Mouse (Mus musculus) liver, embryonic 13.5 days (tissue): Measurements from ENCODE around the gene Arhgdib. TPM values are rescaled to one million over a fixed set of nuclear protein-coding genes. Genes with fewer than 3 reads are reported as not detected.

Experiments
- ATAC-seq: fragments of 200-750 bp; cut with Nextera tagmentation; 2 replicates; pipeline ENCODE4 v1.8.0; 2017; ENCODE audit warnings: low read depth, mild to moderate bottlenecking, moderate number of reproducible peaks, moderate library complexity
- DNase-seq: peaks from one replicate; pipeline ENCODE4 v3.0.0; 2022
- H3K27ac ChIP-seq: fragments of 300-500 bp; sonication (generic); 2 replicates; pipeline ENCODE4 v1.5.1; 2015; ENCODE audit warnings: moderate library complexity, mild to moderate bottlenecking, inconsistent platforms
- H3K27me3 ChIP-seq: fragments of 300-500 bp; sonication (generic); 2 replicates; pipeline ENCODE4 v1.6.1; 2015; ENCODE audit warnings: mild to moderate bottlenecking, inconsistent platforms
- H3K36me3 ChIP-seq: fragments of 300-500 bp; sonication (generic); 2 replicates; pipeline ENCODE4 v1.6.1; 2015; ENCODE audit warnings: mild to moderate bottlenecking, inconsistent platforms
- H3K4me1 ChIP-seq: fragments of 300-500 bp; sonication (generic); replicated peaks from 2 replicates; pipeline ENCODE4 v1.6.1; 2015; ENCODE audit warnings: inconsistent platforms
- H3K4me2 ChIP-seq: fragments of 300-500 bp; sonication (generic); 2 replicates; pipeline ENCODE4 v1.6.1; 2015; ENCODE audit warnings: inconsistent platforms, mild to moderate bottlenecking, moderate library complexity
- H3K4me3 ChIP-seq: fragments of 300-500 bp; sonication (generic); replicated peaks from 2 replicates; pipeline ENCODE4 v1.5.1; 2015; ENCODE audit warnings: mild to moderate bottlenecking, inconsistent platforms
- H3K9ac ChIP-seq: fragments of 300-500 bp; sonication (generic); 2 replicates; pipeline ENCODE4 v1.6.1; 2015; ENCODE audit warnings: mild to moderate bottlenecking, inconsistent platforms
- H3K9me3 ChIP-seq: fragments of 300-500 bp; sonication (generic); replicated peaks from 2 replicates; pipeline ENCODE4 v1.6.1; 2016; ENCODE audit warnings: inconsistent platforms
- WGBS: fragments of 180-500 bp; shearing (Covaris S2); methylation state at CpG from one replicate; pipeline ENCODE4 v1.1.7; 2015; ENCODE audit not compliant: insufficient replicate concordance; 5-methylcytosine and 5-hydroxymethylcytosine counted together
- polyA plus RNA-seq: library from polyadenylated mRNA; unstranded; fragments of >200 nt; fragmentation: Nextera tagmentation; extraction: Ambion mirVana; gene quantifications from 2 replicates; pipeline ENCODE4 v1.2.1, GENCODE M21; 2015

Gene Arhgdib
- polyA plus RNA-seq, 1 experiment from 2014 or later: 107 TPM

- no peak for DNase-seq
- H3K27me3 ChIP-seq: no peaks in the 10 kb centered on the region
- peaks cover 47% of the 10 kb centered on the region for H3K4me1 ChIP-seq
- no peak overlapping the region for H3K27ac ChIP-seq
- no peak overlapping the region for H3K4me3 ChIP-seq
- peaks cover 5% of the 10 kb centered on the region for H3K36me3 ChIP-seq
- no peaks in the 10 kb centered on the region for H3K9me3 ChIP-seq
- no peak overlapping the region for H3K4me2 ChIP-seq
- no peak for ATAC-seq
- whole genome bisulfite sequencing: 43% methylated on average over 3 of the region's 3 CpGs
- no peak overlapping the region for H3K9ac ChIP-seq
Measured at GRCm38 (mm10) chr6:136935233-136935632, 6.5 kb downstream of the Arhgdib start.

DNA sequence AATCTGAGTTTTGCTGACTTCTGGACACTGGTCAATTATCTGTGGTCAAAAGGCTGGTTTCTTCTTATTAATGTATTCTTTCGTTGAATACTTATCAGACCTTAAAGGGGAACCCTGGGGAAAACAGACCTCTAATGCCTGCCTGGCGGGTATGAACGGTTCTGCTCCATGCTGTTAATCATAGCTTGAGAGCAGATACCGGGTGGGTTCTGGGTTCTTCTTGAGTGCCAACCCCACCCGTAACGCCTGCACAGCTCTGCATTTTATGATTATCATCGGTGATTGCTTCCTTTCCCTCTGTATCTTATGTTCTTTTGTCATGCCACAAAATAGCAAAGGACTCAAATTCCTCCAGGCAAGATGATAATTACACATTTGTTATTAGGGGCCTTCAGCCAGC is 7.6 kb downstream of the Arhgdib start:
- 45% methylated on average over 7 of the region's 7 CpGs for WGBS
- DNase-seq (no peak), ATAC-seq (no peak)
- no peak overlapping the region for H3K9ac ChIP-seq
- H3K4me1 ChIP-seq: peaks cover 37% of the 10 kb centered on the region
- H3K27me3 ChIP-seq: no peaks in the 10 kb centered on the region
- peaks cover 5% of the 10 kb centered on the region for H3K36me3 ChIP-seq
- no peak overlapping the region for H3K4me2 ChIP-seq
- H3K4me3 ChIP-seq: no peak overlapping the region
- H3K9me3 ChIP-seq: no peaks in the 10 kb centered on the region
- H3K27ac ChIP-seq: no peak overlapping the region

GRCm38 (mm10) chr6:136931246-136931645 is 10.5 kb downstream of the Arhgdib start:
- peak overlapping the region; percentile 49 for H3K9ac ChIP-seq
- ATAC-seq: 0 out of 2 replicates have a peak, but pooled peaks have one; percentile 33

GRCm38 (mm10) chr6:136930677-136931076 is 11.0 kb downstream of the Arhgdib start:
- DNase-seq: peak; percentile 30
- H3K36me3 ChIP-seq: peaks cover 8% of the 10 kb centered on the region
- peak overlapping the region; percentile 49 for H3K9ac ChIP-seq
- no peaks in the 10 kb centered on the region for H3K9me3 ChIP-seq
- peak overlapping the region; percentile 48 for H3K4me2 ChIP-seq
- H3K4me3 ChIP-seq: 0 out of 2 replicates have a peak overlapping the region, but pooled peaks have one; percentile 8
- WGBS: 6% methylated on average over 12 of the region's 12 CpGs
- ATAC-seq: peak; percentile 99
- peaks cover 32% of the 10 kb centered on the region for H3K4me1 ChIP-seq
- peak overlapping the region; percentile 50 for H3K27ac ChIP-seq
- H3K27me3 ChIP-seq: no peaks in the 10 kb centered on the region

More at GRCm38 (mm10) chr6:136931246-136931645, 10.5 kb downstream of the Arhgdib start:
- Histone ChIP-seq H3K9me3 (no peaks in the 10 kb centered on the region), H3K4me3 (no peak overlapping the region), H3K27me3 (no peaks in the 10 kb centered on the region), H3K27ac (peak overlapping the region; percentile 50), H3K4me2 (peak overlapping the region; percentile 48), H3K4me1 (peaks cover 32% of the 10 kb centered on the region), H3K36me3 (peaks cover 8% of the 10 kb centered on the region)
- no peak for DNase-seq
- 51% methylated on average over 13 of the region's 13 CpGs for WGBS

DNA sequence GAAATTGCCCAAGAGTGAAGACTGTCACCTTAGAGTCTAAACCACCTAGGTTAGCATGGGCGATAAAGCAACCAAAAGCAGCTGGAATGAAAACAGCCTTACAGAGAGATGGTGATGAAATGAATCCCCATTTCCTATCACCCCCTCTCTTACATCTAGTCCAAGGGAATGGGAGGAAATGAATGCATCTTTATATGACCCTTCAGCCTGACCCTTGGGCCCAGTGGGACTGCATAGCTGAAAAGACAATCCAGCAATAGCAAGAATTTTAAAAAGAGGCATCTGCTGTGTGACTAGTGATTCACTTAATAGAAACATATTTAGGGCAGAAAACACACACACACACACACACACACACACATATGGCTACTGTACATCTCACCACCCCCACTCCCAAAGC is 14.1 kb downstream of the Arhgdib start:
- DNase-seq (no peak), ATAC-seq (no peak)
- Histone ChIP-seq H3K36me3 (peaks cover 8% of the 10 kb centered on the region), H3K4me1 (peaks cover 22% of the 10 kb centered on the region), H3K27ac (no peak overlapping the region), H3K4me3 (no peak overlapping the region), H3K27me3 (no peaks in the 10 kb centered on the region), H3K4me2 (no peak overlapping the region), H3K9me3 (no peaks in the 10 kb centered on the region), H3K9ac (no peak overlapping the region)
- 78% methylated on average over 1 of the region's 1 CpGs for WGBS

- DNase-seq (no peak), ATAC-seq (no peak)
- Histone ChIP-seq H3K4me2 (no peak overlapping the region), H3K4me3 (no peak overlapping the region), H3K9me3 (no peaks in the 10 kb centered on the region), H3K27ac (no peak overlapping the region), H3K4me1 (peaks cover 3% of the 10 kb centered on the region; the same call in 1 of the 2 replicates), H3K36me3 (peaks cover 3% of the 10 kb centered on the region; the same call in 1 of the 2 replicates), H3K27me3 (no peaks in the 10 kb centered on the region), H3K9ac (no peak overlapping the region)
- WGBS: 64% methylated on average over 8 of the region's 8 CpGs
Measured at GRCm38 (mm10) chr6:136925049-136925448, 16.6 kb downstream of the Arhgdib start.

DNA sequence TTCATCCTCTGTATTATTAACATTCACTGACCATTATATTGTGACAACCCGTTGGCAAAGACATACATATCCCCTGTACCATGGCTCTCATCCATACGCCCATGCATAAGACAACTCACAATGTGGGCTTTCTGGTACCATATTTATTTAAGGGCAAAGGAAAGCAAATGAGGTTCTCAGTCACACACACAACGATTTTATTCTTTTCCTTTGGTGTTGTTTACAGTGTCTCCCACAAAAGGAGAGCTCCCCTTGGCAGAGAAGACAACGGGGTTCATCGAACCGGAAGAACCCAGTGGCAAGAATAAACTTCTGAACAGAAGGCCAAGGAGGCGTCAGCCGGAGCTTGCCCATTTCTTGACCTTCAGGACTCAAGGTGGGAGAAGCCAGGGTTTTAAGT is 18.2 kb downstream of the Arhgdib start, which contains the start of gene Pde6h:
Gene Pde6h, plus strand, starts transcription at position 301 of the 400 bp plus-strand sequence.
- Histone ChIP-seq H3K4me2 (no peak within 1 kb of the TSS), H3K9ac (no peak within 1 kb of the TSS), H3K4me3 (no peak within 1 kb of the TSS), H3K27me3 (no peaks in the 10 kb centered on the region), H3K4me1 (peaks cover 3% of the 10 kb centered on the region; the same call in 1 of the 2 replicates), H3K27ac (no peak within 1 kb of the TSS), H3K36me3 (peaks cover 1% of the 10 kb centered on the region; the same call in 1 of the 2 replicates), H3K9me3 (no peaks in the 10 kb centered on the region)
- WGBS: 78% methylated on average over 8 of the region's 8 CpGs
- no peak for ATAC-seq
- DNase-seq: no peak

DNA sequence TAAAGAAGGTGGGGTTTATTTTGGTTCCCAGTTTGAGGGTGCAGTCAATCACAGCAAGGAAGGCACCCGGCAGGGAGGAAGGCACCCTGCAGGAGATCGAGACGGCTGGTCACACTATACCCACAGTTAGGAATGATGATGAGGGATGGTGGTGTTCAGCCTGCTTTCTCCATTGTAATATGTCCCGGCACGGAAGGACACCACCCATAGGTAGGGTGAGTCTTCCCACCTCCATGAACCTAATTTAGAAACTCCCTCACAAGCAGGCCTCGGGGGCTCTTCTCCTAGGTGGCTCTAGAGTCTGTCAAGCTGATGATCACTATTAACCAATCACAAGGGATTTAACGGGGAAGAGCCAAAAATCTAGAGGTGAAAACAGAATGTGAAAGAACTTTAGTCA is 18.8 kb downstream of the Arhgdib start:
- no peaks in the 10 kb centered on the region for H3K9me3 ChIP-seq
- no peak overlapping the region for H3K4me2 ChIP-seq
- no peak for DNase-seq
- no peak for ATAC-seq
- peaks cover 3% of the 10 kb centered on the region; the same call in 1 of the 2 replicates for H3K4me1 ChIP-seq
- no peak overlapping the region for H3K4me3 ChIP-seq
- no peak overlapping the region for H3K9ac ChIP-seq
- WGBS: 79% methylated on average over 7 of the region's 7 CpGs
- no peak overlapping the region for H3K27ac ChIP-seq
- no peaks in the 10 kb centered on the region; the same call in 1 of the 2 replicates for H3K36me3 ChIP-seq
- H3K27me3 ChIP-seq: no peaks in the 10 kb centered on the region

DNA sequence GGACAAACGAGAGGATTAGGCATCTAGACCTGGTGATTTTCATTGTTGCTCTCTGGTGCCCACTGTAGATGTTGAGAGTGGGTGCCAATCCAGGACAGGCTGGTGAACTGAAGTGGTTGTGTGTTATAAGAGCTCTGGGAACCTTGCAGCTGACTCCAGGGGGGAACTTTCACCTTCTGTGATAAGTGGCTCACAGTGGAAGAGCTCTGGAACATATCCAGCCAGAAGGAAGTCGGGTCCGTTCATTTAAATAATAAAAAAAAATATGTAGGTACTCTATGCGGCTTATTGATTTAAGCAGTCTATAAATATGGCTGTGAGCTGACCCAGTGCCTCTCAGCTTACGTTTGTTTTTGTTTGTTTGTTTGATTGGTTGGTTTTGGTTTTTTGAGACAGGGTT is 19.6 kb downstream of the Arhgdib start, which contains the start of gene Erp27:
Gene Erp27, minus strand, starts transcription at position 101 of the 400 bp plus-strand sequence.
- no peak for ATAC-seq
- Histone ChIP-seq H3K27ac (no peak within 1 kb of the TSS), H3K4me3 (no peak within 1 kb of the TSS), H3K9me3 (no peaks in the 10 kb centered on the region), H3K4me2 (no peak within 1 kb of the TSS), H3K36me3 (no peaks in the 10 kb centered on the region; the same call in 1 of the 2 replicates), H3K9ac (no peak within 1 kb of the TSS), H3K27me3 (no peaks in the 10 kb centered on the region), H3K4me1 (peaks cover 3% of the 10 kb centered on the region; the same call in 1 of the 2 replicates)
- DNase-seq: no peak
- 61% methylated on average over 5 of the region's 5 CpGs for WGBS

- DNase-seq (no peak), ATAC-seq (no peak)
- Histone ChIP-seq H3K4me1 (peaks cover 3% of the 10 kb centered on the region; the same call in 1 of the 2 replicates), H3K27ac (no peak overlapping the region), H3K4me2 (no peak overlapping the region), H3K36me3 (no peaks in the 10 kb centered on the region; the same call in 1 of the 2 replicates), H3K27me3 (no peaks in the 10 kb centered on the region), H3K9ac (no peak overlapping the region), H3K9me3 (no peaks in the 10 kb centered on the region), H3K4me3 (no peak overlapping the region)
- 71% methylated on average over 7 of the region's 7 CpGs for WGBS
Measured at GRCm38 (mm10) chr6:136921601-136922000, 20.1 kb downstream of the Arhgdib start.

- H3K27ac ChIP-seq: no peak overlapping the region
- no peak overlapping the region for H3K4me2 ChIP-seq
- no peaks in the 10 kb centered on the region for H3K36me3 ChIP-seq
- DNase-seq (no peak), ATAC-seq (peak; percentile 37; the same call in 1 of the 2 replicates)
- H3K4me3 ChIP-seq: no peak overlapping the region
- no peaks in the 10 kb centered on the region for H3K9me3 ChIP-seq
- H3K4me1 ChIP-seq: peaks cover 3% of the 10 kb centered on the region; the same call in 1 of the 2 replicates
- WGBS: 29% methylated on average over 16 of the region's 16 CpGs
- no peaks in the 10 kb centered on the region for H3K27me3 ChIP-seq
- H3K9ac ChIP-seq: peak overlapping the region; percentile 9; the same call in 1 of the 2 replicates
Measured at GRCm38 (mm10) chr6:136920320-136921257, 21.1 kb downstream of the Arhgdib start.
